Mouse (Mus musculus): ENCODE data around the gene Dalrd3. TPM values are rescaled to one million over a fixed set of nuclear protein-coding genes. Genes with fewer than 3 reads are reported as not detected.
"Not testable (repeated sequence)": the region's sequence is repeated elsewhere in the genome, so short reads cannot be mapped to it uniquely, and the experiment has no call there.

The Dalrd3 gene
- polyA plus RNA-seq, 1 experiment from 2014 or later = 153 TPM

DNA sequence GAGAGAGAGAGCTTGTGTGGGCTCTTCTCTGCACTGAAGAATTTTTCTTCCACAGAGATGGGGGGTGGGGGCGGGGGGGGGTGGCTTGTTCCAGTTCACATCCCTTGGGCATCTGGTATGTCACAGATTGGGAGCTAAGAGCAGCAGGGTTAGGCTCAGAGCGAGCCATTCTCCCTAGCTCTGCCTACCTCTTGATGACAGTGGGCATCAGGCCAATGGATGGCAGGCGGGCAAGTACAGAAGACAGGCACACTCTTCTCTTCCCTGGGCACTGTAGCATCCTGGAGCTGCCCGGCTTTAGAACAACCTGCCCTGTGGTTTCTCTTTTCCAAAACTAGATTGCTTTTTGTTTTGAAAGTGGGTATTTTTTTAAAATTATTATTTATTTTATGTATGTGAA lies 21.8 kb downstream of the Dalrd3 start:
- ATAC-seq (no peak), DNase-seq (ENCODE audit: low read depth, low spot score) (no peak)
- in situ Hi-C loops (cut with MboI; ENCODE audit: low pct_unique_long_range_greater_than_20kb) = no loop called here
- H3K27me3 ChIP-seq = no peaks in the 10 kb centered on the region
- no peak for TF ChIP-seq CTCF (IDR thresholded peaks at IDR 0.05)
- ChIA-PET POLR2A (no interaction called here), CTCF (interaction anchor here (1.5 kb wide), 1 partner anchor 12 kb away, joined by 5 read pairs; no protein-coding TSS in a partner anchor)

DNA sequence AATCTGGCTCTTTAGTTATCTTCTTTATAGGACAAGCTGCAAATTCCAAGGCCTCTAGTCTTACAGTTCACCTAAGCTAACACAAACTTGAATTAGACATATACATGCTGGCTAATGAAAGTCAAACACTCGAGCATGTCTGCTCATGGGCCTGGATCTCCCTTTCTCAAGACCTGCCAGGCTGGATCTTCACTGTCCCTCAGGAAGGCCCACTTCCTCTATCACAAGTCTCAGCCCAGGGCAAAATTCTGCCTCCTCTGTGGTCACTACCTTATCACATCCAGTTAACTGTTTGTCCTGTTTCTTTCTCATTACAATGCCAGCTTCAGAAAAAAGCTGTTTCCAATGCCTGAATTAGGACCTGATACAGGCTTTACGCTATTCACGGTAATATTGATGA lies 24.7 kb downstream of the Dalrd3 start:
- CTCF ChIA-PET = no interaction called here
- H3K27me3 ChIP-seq = no peaks in the 10 kb centered on the region
- DNase-seq (ENCODE audit: low read depth, low spot score) (no peak), ATAC-seq (no peak)
- POLR2A ChIA-PET = no interaction called here
- in situ Hi-C loops (cut with MboI; ENCODE audit: low pct_unique_long_range_greater_than_20kb) = no loop called here
- TF ChIP-seq CTCF (IDR thresholded peaks at IDR 0.05) = no peak

DNA sequence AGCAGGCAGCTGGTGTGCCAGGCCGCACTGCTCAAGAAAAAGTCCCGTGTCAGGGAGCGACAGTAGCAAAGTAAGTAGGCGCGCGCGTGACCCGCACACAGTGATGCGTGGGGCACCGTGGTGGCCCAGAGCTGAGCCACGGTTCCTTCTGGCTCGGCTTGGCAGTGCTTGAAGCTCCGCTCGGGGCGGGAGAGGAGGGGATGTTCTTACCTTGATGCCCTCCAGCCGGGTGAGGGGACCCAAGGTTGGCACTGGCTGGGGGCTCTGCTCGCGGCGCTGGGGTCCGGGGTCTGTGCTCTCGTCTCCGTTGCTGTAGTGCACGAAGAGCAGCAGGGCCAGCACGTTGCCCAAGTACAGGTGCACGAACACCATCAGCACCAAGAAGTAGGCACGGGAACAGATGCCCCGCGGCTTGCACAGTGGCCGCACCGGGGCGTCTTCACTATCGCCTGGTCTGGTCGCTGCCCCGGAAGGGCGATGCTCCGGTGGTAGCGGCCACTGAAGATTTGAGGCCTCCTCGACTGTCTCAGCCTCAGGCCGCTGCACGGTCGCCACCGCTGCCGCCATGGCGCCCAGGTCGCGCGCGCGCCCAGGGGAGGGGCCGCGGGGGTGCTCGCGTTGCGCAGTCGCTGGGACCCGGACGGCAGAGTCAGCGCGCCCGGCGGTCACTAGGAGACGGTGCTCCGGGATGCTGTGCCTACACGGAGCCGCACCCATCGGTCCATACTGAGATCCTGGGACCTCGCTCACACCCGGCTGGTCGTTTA lies 27.5 kb downstream of the Dalrd3 start, which contains the start of gene P4htm:
TSS of gene P4htm (minus strand) at position 670 of the 767 bp plus-strand sequence.
- H3K27me3 ChIP-seq = no peaks in the 10 kb centered on the region
- in situ Hi-C loops (cut with MboI; ENCODE audit: low pct_unique_long_range_greater_than_20kb) = no loop called here
- POLR2A ChIA-PET = interaction anchor here (0.7 kb wide), 2 partner anchors 21 to 24 kb away, joined by 3 read pairs; no protein-coding TSS in a partner anchor
- DNase-seq (ENCODE audit: low read depth, low spot score) (no peak), ATAC-seq (peak; percentile 75)
- no peak for TF ChIP-seq CTCF (IDR thresholded peaks at IDR 0.05)
- CTCF ChIA-PET = interaction anchor here (0.8 to 1.3 kb wide), 3 partner anchors 20 to 24 kb away, joined by 3 to 4 read pairs (median 3); no protein-coding TSS in a partner anchor

DNA sequence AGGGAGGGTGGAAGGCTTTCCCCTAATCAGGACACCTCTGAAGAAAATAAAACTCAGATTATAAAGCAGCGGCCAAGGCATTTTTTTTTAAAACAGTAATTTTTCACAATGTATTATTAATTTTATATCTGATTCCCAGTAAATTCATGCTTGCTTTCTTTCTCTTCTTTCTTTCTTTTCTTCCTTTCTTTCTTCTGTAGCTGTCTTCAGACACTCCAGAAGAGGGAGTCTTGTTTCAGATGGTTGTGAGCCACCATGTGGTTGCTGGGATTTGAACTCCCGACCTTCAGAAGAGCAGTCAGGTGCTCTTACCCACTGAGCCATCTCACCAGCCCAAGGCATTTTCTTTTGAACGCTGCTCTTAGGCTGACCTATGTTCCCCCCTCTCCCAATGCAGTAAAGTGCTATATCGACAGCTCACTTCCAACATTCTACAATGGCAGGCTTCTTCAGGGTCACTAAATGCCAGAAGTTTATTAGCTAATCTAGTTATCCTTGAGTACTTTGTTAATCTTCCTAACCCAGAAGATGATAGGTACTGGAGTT lies 29.4 kb downstream of the Dalrd3 start:
- POLR2A ChIA-PET = no interaction called here
- in situ Hi-C loops (cut with MboI; ENCODE audit: low pct_unique_long_range_greater_than_20kb) = no loop called here
- no peak for DNase-seq (ENCODE audit: low read depth, low spot score)

DNA sequence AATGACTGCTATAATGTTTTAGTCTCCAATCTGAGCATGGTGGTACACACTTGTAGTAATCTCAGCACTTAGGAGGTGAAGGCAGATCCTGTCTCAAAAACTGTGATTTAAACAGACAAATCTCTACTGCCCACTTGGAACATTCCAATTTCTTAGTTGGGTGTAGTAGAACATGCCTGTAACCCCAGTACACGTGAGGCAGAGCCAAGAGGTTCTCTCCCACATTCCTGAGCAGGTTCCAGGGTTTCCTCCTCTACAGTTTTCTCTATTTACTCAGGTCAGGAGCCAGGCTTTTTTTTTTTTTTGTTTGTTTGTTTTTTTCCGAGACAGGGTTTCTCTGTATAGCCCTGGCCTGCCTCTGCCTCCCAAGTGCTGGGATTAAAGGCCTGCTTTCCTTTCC lies 30.3 kb downstream of the Dalrd3 start:
- ChIA-PET POLR2A (no interaction called here), CTCF (no interaction called here)
- in situ Hi-C loops (cut with MboI; ENCODE audit: low pct_unique_long_range_greater_than_20kb) = no loop called here
- DNase-seq (ENCODE audit: low read depth, low spot score) (no peak), ATAC-seq (no peak)
- no peaks in the 10 kb centered on the region for H3K27me3 ChIP-seq
- TF ChIP-seq CTCF (IDR thresholded peaks at IDR 0.05) = no peak

More for the DNA sequence above, 29.4 kb downstream of the Dalrd3 start:
- no peak for TF ChIP-seq CTCF (IDR thresholded peaks at IDR 0.05)
- no peak for ATAC-seq
- CTCF ChIA-PET = no interaction called here
- H3K27me3 ChIP-seq = no peaks in the 10 kb centered on the region

DNA sequence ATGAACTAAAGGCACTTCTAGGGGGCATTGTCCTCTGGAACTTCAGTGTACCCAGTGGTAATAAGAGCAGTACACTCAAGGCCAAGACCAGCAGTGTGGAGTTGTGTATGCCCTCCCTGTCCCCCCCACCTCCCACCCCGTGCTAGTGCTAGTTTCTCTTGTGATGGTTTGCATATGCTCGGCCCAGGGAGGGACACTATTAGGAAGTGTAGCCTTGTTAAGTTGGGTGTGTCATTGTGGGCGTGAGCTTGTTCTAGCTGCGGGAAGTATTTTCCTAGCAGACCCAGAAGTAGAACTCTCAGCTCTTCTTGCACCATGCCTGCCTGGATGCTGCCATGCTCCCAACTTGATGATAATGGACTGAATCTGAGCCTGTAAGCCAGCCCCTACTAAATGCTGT lies 32.3 kb downstream of the Dalrd3 start:
- CTCF ChIA-PET = no interaction called here

DNA sequence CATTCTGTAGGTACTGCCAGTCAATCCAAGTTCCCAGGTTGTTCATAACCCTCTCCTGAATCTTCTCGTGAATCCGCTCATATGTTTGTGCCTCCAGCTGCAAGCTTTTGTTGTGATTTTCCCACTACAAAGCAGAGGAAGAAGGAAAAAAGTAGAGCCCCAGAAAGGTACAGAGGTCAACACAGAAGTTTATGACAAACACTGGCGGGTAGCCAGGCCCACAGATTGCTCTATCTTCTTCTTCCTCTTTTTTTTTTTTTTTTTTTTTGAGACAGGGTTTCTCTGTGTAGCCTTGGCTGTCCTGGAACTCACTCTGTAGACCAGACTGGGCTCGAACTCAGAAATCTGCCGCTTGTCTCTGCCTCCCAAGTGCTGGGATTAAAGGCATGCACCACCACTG lies 38.2 kb downstream of the Dalrd3 start:
- CTCF ChIA-PET; H3K27me3 ChIP-seq; POLR2A ChIA-PET; DNase-seq (ENCODE audit: low read depth, low spot score); ATAC-seq; in situ Hi-C loops (cut with MboI; ENCODE audit: low pct_unique_long_range_greater_than_20kb): not testable (repeated sequence)

More for the DNA sequence above, 32.3 kb downstream of the Dalrd3 start:
- in situ Hi-C loops (cut with MboI; ENCODE audit: low pct_unique_long_range_greater_than_20kb) = no loop called here
- DNase-seq (ENCODE audit: low read depth, low spot score) = no peak
- POLR2A ChIA-PET = no interaction called here
- no peaks in the 10 kb centered on the region for H3K27me3 ChIP-seq
- no peak for ATAC-seq
- TF ChIP-seq CTCF (IDR thresholded peaks at IDR 0.05) = no peak

DNA sequence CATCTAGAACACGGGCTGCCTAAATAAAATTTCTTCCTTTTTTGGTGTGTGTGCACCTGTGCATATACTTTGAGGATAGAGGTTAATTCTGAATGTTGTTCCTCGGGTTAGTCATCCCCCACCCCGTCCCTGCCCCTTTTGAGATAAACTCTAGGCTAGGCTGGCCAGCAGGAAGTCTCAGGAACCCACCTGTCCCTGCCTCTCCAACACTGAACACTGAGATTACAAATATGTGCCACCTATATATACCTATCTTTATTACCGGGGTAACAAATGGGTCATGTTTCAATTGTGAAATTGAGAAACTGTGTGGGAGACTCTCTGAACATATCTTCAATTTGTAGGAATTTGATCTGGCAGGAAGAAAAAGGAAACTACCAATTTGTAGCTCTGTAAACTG lies 39.2 kb downstream of the Dalrd3 start:
- CTCF ChIA-PET = no interaction called here
- no peak for ATAC-seq
- in situ Hi-C loops (cut with MboI; ENCODE audit: low pct_unique_long_range_greater_than_20kb) = no loop called here

DNA sequence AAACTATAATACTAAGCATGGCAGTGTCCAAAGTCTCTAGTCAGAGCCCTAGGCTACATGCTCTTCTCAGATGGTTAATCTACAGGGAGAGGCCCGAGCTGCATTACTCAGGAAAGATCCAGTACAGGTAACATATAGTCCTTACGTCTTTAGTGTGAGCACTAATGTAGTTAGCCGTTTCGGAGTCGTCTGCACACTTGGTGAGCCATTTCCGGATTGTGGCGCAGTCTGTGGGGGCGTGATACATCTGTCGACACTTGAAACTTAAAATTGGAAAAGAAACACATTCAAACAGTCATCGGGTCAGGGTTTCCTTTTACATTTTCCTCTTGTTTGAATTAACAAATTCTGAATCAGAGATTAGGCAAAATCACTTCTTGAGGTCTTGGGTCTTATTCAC lies 41.8 kb downstream of the Dalrd3 start:
- CTCF ChIA-PET = interaction anchor here (1.0 to 1.4 kb wide), 2 partner anchors 8 to 35 kb away, joined by 3 read pairs; no protein-coding TSS in a partner anchor
- no peak for ATAC-seq
- no peaks in the 10 kb centered on the region for H3K27me3 ChIP-seq
- TF ChIP-seq CTCF (IDR thresholded peaks at IDR 0.05) = no peak
- DNase-seq (ENCODE audit: low read depth, low spot score) = no peak
- in situ Hi-C loops (cut with MboI; ENCODE audit: low pct_unique_long_range_greater_than_20kb) = no loop called here
- POLR2A ChIA-PET = no interaction called here

More for the DNA sequence above, 39.2 kb downstream of the Dalrd3 start:
- POLR2A ChIA-PET = no interaction called here
- no peak for DNase-seq (ENCODE audit: low read depth, low spot score)
- H3K27me3 ChIP-seq = no peaks in the 10 kb centered on the region
- no peak for TF ChIP-seq CTCF (IDR thresholded peaks at IDR 0.05)

DNA sequence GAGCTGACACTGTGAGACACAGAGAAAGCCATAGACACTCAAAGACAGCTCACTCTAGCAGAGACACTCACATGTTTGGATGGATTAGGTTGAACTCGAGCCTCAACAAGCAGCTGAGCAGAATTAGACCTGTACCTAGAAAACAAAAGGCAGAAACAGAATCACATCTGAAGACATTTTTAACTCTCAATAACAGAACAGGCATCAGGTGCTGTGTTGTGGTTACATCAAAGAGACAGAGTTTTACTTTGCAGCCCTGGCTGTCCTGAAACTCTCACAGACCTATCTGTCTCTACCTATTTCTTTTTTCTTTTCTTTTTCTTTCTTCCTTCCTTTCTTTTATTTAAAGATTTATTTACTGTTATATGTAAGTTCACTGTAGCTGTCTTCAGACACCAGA lies 47.6 kb downstream of the Dalrd3 start:
- ATAC-seq = no peak
- in situ Hi-C loops (cut with MboI; ENCODE audit: low pct_unique_long_range_greater_than_20kb) = no loop called here
- H3K27me3 ChIP-seq = no peaks in the 10 kb centered on the region
- POLR2A ChIA-PET = no interaction called here
- DNase-seq (ENCODE audit: low read depth, low spot score) = no peak
- CTCF ChIA-PET = interaction anchor here (1.3 kb wide), 1 partner anchor 21 kb away, joined by 3 read pairs; no protein-coding TSS in a partner anchor
- TF ChIP-seq CTCF (IDR thresholded peaks at IDR 0.05) = no peak

Other genes starting within 250 kb of the Dalrd3 start
- gene Gpx1, start 231.0 kb upstream of the Dalrd3 start, polyA plus RNA-seq (2021) = 372 TPM
- 82.1 TPM for gene Usp4, start 222.0 kb upstream of the Dalrd3 start, polyA plus RNA-seq (2021)
- gene 1700102P08Rik, start 177.1 kb upstream of the Dalrd3 start, polyA plus RNA-seq (2021) = 0.82 TPM
- not detected for gene Ccdc36, start 141.4 kb upstream of the Dalrd3 start, polyA plus RNA-seq (2021)
- not detected for gene BC048562, start 133.4 kb upstream of the Dalrd3 start, polyA plus RNA-seq (2021)
- 33.0 TPM for gene Ccdc71, start 109.4 kb upstream of the Dalrd3 start, polyA plus RNA-seq (2021)
- 20.8 TPM for gene Klhdc8b, start 108.3 kb upstream of the Dalrd3 start, polyA plus RNA-seq (2021)
- gene Lamb2, start 90.2 kb upstream of the Dalrd3 start, polyA plus RNA-seq (2021) = 131 TPM
- 142 TPM for gene Usp19, start 79.3 kb upstream of the Dalrd3 start, polyA plus RNA-seq (2021)
- 156 TPM for gene Qars, start 62.2 kb upstream of the Dalrd3 start, polyA plus RNA-seq (2021)
- gene Qrich1, start 53.1 kb upstream of the Dalrd3 start, polyA plus RNA-seq (2021) = 93.1 TPM
- gene Impdh2, start 9.6 kb upstream of the Dalrd3 start, polyA plus RNA-seq (2021) = 93.3 TPM
- gene Ndufaf3, start 2.5 kb upstream of the Dalrd3 start, polyA plus RNA-seq (2021) = 58.4 TPM
- 60.6 TPM for gene Wdr6, start 8.9 kb downstream of the Dalrd3 start, polyA plus RNA-seq (2021)
- 8.6 TPM for gene P4htm, start 27.8 kb downstream of the Dalrd3 start, polyA plus RNA-seq (2021)
- gene Arih2, start 79.5 kb downstream of the Dalrd3 start, polyA plus RNA-seq (2021) = 43.7 TPM
- 48.1 TPM for gene Slc25a20, start 92.2 kb downstream of the Dalrd3 start, polyA plus RNA-seq (2021)
- 30.9 TPM for gene Prkar2a, start 119.4 kb downstream of the Dalrd3 start, polyA plus RNA-seq (2021)
- 89.9 TPM for gene Ip6k2, start 213.9 kb downstream of the Dalrd3 start, polyA plus RNA-seq (2021)
- gene Nckipsd, start 238.5 kb downstream of the Dalrd3 start, polyA plus RNA-seq (2021) = 15.9 TPM

Data from Patski (cell line).